Mouse (Mus musculus) midbrain, postnatal 0 days (tissue): ENCODE measurements at regions not wholly inside any gene's neighbourhood (a gene's known extent, or its start where the extent isn't known, plus 50 kb on each side); places are given as distances from the start of the nearest gene placed in this dataset.

Source experiments
- ATAC-seq: fragments of 200-750 bp; cut with Nextera tagmentation; 2 replicates; pipeline ENCODE4 v1.8.0; 2017; ENCODE audit warnings: moderate number of reproducible peaks, mild to moderate bottlenecking, moderate TSS enrichment, moderate library complexity; ENCODE audit not compliant: low FRiP score
- DNase-seq: peaks from one replicate; pipeline ENCODE4 v3.0.0-alpha.2; 2015; ENCODE audit warnings: low spot score
- H3K27ac ChIP-seq: fragments of 300-500 bp; sonication (generic); 2 replicates; pipeline ENCODE4 v1.5.1; 2014; ENCODE audit warnings: low read depth, mild to moderate bottlenecking, low read length, mixed read lengths
- H3K27me3 ChIP-seq: fragments of 300-500 bp; sonication (generic); 2 replicates; pipeline ENCODE4 v1.6.1; 2014; ENCODE audit warnings: low read length, control low read depth, mixed read lengths; ENCODE audit not compliant: insufficient read depth
- H3K36me3 ChIP-seq: fragments of 300-500 bp; sonication (generic); 2 replicates; pipeline ENCODE4 v1.6.1; 2014; ENCODE audit warnings: low read length, control low read depth, mixed read lengths; ENCODE audit not compliant: insufficient read depth
- H3K4me1 ChIP-seq: fragments of 300-500 bp; sonication (generic); 2 replicates; pipeline ENCODE4 v1.6.1; 2014; ENCODE audit warnings: mild to moderate bottlenecking, control low read depth, antibody characterized with exemption, low read length, mixed read lengths; ENCODE audit not compliant: insufficient read depth
- H3K4me2 ChIP-seq: fragments of 300-500 bp; sonication (generic); 2 replicates; pipeline ENCODE4 v1.6.1; 2014; ENCODE audit warnings: low read depth, mild to moderate bottlenecking, low read length, mixed read lengths; ENCODE audit not compliant: poor library complexity, severe bottlenecking
- H3K4me3 ChIP-seq: fragments of 300-500 bp; sonication (generic); 2 replicates; pipeline ENCODE4 v1.5.1; 2014; ENCODE audit warnings: low read depth, mild to moderate bottlenecking, low read length, moderate library complexity
- H3K9ac ChIP-seq: fragments of 300-500 bp; sonication (generic); replicated peaks from 2 replicates; pipeline ENCODE4 v1.6.1; 2014; ENCODE audit warnings: mild to moderate bottlenecking, low read length, moderate library complexity, mixed read lengths; ENCODE audit not compliant: poor library complexity, severe bottlenecking
- H3K9me3 ChIP-seq: fragments of 300-500 bp; sonication (generic); 2 replicates; pipeline ENCODE4 v1.6.1; 2016; ENCODE audit warnings: low read length, control low read depth
- CTCF ChIP-seq: IDR thresholded peaks from 2 replicates; pipeline ENCODE4 v1.5.1; 2016; ENCODE audit warnings: antibody characterized with exemption, mild to moderate bottlenecking
- WGBS: fragments of 180-500 bp; shearing (Covaris S2); extraction: QIAGEN DNeasy Blood & Tissue Kit; methylation state at CpG from one replicate; pipeline ENCODE4 v1.1.7; 2014; 5-methylcytosine and 5-hydroxymethylcytosine counted together

- no peaks in the 10 kb centered on the region for H3K4me1 ChIP-seq
- H3K4me2 ChIP-seq: no peak overlapping the region
- no peak for TF ChIP-seq CTCF
- no peak for DNase-seq
- H3K27ac ChIP-seq: no peak overlapping the region
- H3K36me3 ChIP-seq: no peaks in the 10 kb centered on the region
- ATAC-seq: no peak
- no peak overlapping the region for H3K4me3 ChIP-seq
- H3K9me3 ChIP-seq: no peaks in the 10 kb centered on the region
- no peaks in the 10 kb centered on the region for H3K27me3 ChIP-seq
- 88% methylated on average over 3 of the region's 3 CpGs for WGBS
- H3K9ac ChIP-seq: no peak overlapping the region
These were observed 129.6 kb downstream of the Rap2a start for GRCm38 (mm10) chr14:120607801-120608200.

- no peak for DNase-seq
- no peak for ATAC-seq
- TF ChIP-seq CTCF: no peak
- Histone ChIP-seq H3K4me1 (no peaks in the 10 kb centered on the region), H3K27ac (no peak overlapping the region), H3K4me2 (no peak overlapping the region), H3K9me3 (no peaks in the 10 kb centered on the region), H3K27me3 (no peaks in the 10 kb centered on the region), H3K9ac (no peak overlapping the region), H3K36me3 (no peaks in the 10 kb centered on the region), H3K4me3 (no peak overlapping the region)
- 96% methylated on average over 1 of the region's 1 CpGs for WGBS
These were observed 133.1 kb downstream of the Rap2a start for GRCm38 (mm10) chr14:120611311-120611710.

GRCm38 (mm10) chr14:120626223-120626935, 148.1 kb downstream of the Rap2a start:
- DNase-seq (peak; percentile 76), ATAC-seq (peak; percentile 85)
- TF ChIP-seq CTCF: no peak
- 35% methylated on average over 9 of the region's 9 CpGs for WGBS
- H3K9me3 ChIP-seq: no peaks in the 10 kb centered on the region
- peaks cover 8% of the 10 kb centered on the region; the same call in 1 of the 2 replicates for H3K4me1 ChIP-seq
- H3K27ac ChIP-seq: peak overlapping the region; percentile 85
- H3K27me3 ChIP-seq: no peaks in the 10 kb centered on the region
- no peak overlapping the region for H3K4me2 ChIP-seq
- no peaks in the 10 kb centered on the region for H3K36me3 ChIP-seq
- no peak overlapping the region for H3K9ac ChIP-seq
- 0 out of 2 replicates have a peak overlapping the region, but pooled peaks have one; percentile 6 for H3K4me3 ChIP-seq

- H3K36me3 ChIP-seq: no peaks in the 10 kb centered on the region
These were observed 148.7 kb downstream of the Rap2a start for GRCm38 (mm10) chr14:120626936-120627277.

GRCm38 (mm10) chr14:120632771-120633170, 154.5 kb downstream of the Rap2a start:
- no peaks in the 10 kb centered on the region for H3K27me3 ChIP-seq
- H3K27ac ChIP-seq: no peak overlapping the region
- no peak overlapping the region for H3K4me3 ChIP-seq
- no peak overlapping the region for H3K9ac ChIP-seq
- H3K9me3 ChIP-seq: no peaks in the 10 kb centered on the region
- ATAC-seq (no peak), DNase-seq (peak; percentile 17)
- H3K4me2 ChIP-seq: no peak overlapping the region
- H3K4me1 ChIP-seq: no peaks in the 10 kb centered on the region
- TF ChIP-seq CTCF: no peak
- WGBS: 58% methylated on average over 5 of the region's 5 CpGs
- H3K36me3 ChIP-seq: no peaks in the 10 kb centered on the region

More at GRCm38 (mm10) chr14:120626936-120627277, 148.7 kb downstream of the Rap2a start:
- no peaks in the 10 kb centered on the region for H3K27me3 ChIP-seq
- peaks cover 8% of the 10 kb centered on the region; the same call in 1 of the 2 replicates for H3K4me1 ChIP-seq
- 55% methylated on average over 4 of the region's 4 CpGs for WGBS
- no peaks in the 10 kb centered on the region for H3K9me3 ChIP-seq
- H3K9ac ChIP-seq: no peak overlapping the region
- DNase-seq (no peak), ATAC-seq (no peak)
- H3K4me3 ChIP-seq: 0 out of 2 replicates have a peak overlapping the region, but pooled peaks have one; percentile 6
- peak overlapping the region; percentile 85 for H3K27ac ChIP-seq
- no peak for TF ChIP-seq CTCF
- no peak overlapping the region for H3K4me2 ChIP-seq

GRCm38 (mm10) chr14:120636726-120637400, 158.6 kb downstream of the Rap2a start:
- no peak overlapping the region for H3K4me3 ChIP-seq
- no peak for DNase-seq
- H3K36me3 ChIP-seq: no peaks in the 10 kb centered on the region
- ATAC-seq: no peak
- H3K9ac ChIP-seq: no peak overlapping the region
- H3K27me3 ChIP-seq: no peaks in the 10 kb centered on the region
- H3K27ac ChIP-seq: no peak overlapping the region
- 93% methylated on average over 6 of the region's 6 CpGs for WGBS
- H3K4me1 ChIP-seq: no peaks in the 10 kb centered on the region
- H3K9me3 ChIP-seq: no peaks in the 10 kb centered on the region
- TF ChIP-seq CTCF: no peak
- H3K4me2 ChIP-seq: no peak overlapping the region
